Mouse (Mus musculus): ENCODE data around the gene Cpsf3. TPM values are rescaled to one million over a fixed set of nuclear protein-coding genes. Genes with fewer than 3 reads are reported as not detected.
A peak's percentile ranks its signal among the peaks of the same experiment; 100 is the strongest.

Gene Cpsf3
- total RNA-seq (2015) = 111 and 130 TPM in 2 replicates
- 68.0 and 82.5 TPM in 2 replicates for total RNA-seq (2017)

DNA sequence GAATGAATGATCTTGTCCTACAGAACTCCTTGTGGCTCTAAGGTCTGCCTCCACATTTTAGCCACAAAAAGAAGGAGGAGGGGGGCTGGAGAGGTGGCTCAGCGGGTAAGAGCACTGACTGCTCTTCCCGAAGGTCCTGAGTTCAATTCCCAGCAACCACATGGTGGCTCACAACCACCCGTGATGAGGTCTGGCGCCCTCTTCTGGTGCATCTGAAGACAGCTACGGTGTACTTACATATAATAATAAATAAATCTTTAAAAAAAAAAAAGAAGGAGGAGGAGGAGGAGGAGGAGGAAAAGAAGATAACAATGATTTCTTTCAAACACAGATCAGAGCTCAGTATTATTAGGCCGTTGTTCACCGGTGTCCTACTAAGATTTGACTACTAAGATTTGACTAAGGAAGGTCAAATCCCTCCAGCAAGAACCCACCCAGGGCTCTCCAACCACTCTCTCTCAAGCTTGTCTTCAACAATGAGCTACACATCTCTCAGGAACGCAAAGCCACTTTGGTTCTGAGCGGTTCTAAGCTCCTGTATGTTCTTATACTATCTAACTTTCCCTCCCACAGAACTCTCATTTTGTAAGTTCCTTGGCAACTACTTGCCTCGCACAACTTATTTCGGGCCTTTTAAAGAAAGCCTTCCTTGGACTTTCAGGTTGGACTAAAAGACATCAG is at the start of gene Cpsf3:
Gene Cpsf3 (plus strand): TSS at position 631 of the 681 bp plus-strand sequence.
- no peak for ATAC-seq (ENCODE audit: poor library complexity, severe bottlenecking)

- ATAC-seq (ENCODE audit: poor library complexity, severe bottlenecking) = no peak
Measured at GRCm38 (mm10) chr12:21241965-21242364, 43.2 kb upstream of the Cpsf3 start.

- ATAC-seq (ENCODE audit: poor library complexity, severe bottlenecking) = no peak
Measured at GRCm38 (mm10) chr12:21244375-21244960, 40.7 kb upstream of the Cpsf3 start.

GRCm38 (mm10) chr12:21247711-21248392 is 37.3 kb upstream of the Cpsf3 start:
- no peak for ATAC-seq (ENCODE audit: poor library complexity, severe bottlenecking)

GRCm38 (mm10) chr12:21260494-21261256 is 24.5 kb upstream of the Cpsf3 start:
- peak; percentile 73 for ATAC-seq (ENCODE audit: poor library complexity, severe bottlenecking)

- ATAC-seq (ENCODE audit: poor library complexity, severe bottlenecking) = no peak
Measured at GRCm38 (mm10) chr12:21261521-21261920, 23.7 kb upstream of the Cpsf3 start.

GRCm38 (mm10) chr12:21263256-21263655 is 21.9 kb upstream of the Cpsf3 start:
- ATAC-seq (ENCODE audit: poor library complexity, severe bottlenecking) = no peak

DNA sequence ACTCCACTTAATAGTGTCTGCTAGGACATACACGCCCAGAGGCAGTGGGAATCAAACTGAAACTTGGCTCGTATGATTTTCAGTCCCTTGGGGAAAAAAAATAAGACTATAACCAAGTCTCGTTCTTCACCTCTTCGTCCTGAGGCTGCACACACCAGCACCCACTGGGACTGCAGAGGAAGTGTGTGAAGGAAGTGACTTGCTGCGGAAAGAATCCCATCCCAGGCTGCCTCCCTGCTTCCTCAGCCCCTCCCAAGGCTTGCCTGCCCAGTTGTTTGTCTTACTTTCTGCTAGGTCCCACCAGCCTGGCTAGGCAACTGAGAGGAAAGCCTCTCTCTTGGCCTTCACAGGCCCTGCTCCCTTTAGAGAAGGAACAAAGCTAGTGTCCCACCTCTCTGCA is 20.9 kb upstream of the Cpsf3 start:
- no peak for ATAC-seq (ENCODE audit: poor library complexity, severe bottlenecking)

DNA sequence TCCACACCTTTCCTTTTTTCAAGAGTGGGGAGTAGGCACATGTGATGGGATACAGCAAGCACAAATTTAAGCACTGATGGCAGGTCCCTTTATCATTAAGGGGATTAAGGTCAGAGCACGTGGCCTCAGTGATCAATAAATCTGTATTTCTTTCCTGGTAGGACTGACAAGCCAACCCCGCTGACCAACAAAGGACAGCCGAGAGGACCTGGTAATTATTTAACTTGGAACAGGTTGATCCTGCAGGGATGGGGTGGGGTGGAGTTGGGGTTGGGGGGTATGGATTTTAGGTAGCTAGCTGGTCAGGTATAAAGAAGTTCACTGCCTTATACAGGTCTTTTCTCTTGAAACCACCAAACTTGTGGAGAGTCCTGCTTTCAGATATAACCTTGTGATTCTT is 20.2 kb upstream of the Cpsf3 start:
- no peak for ATAC-seq (ENCODE audit: poor library complexity, severe bottlenecking)

GRCm38 (mm10) chr12:21265501-21265900 is 19.7 kb upstream of the Cpsf3 start:
- no peak for ATAC-seq (ENCODE audit: poor library complexity, severe bottlenecking)

- peak; percentile 64; the same call in 1 of the 2 replicates for ATAC-seq (ENCODE audit: poor library complexity, severe bottlenecking)
Measured at GRCm38 (mm10) chr12:21265946-21266783, 19.0 kb upstream of the Cpsf3 start.

- no peak for ATAC-seq (ENCODE audit: poor library complexity, severe bottlenecking)
Measured at GRCm38 (mm10) chr12:21266784-21267098, 18.4 kb upstream of the Cpsf3 start.

DNA sequence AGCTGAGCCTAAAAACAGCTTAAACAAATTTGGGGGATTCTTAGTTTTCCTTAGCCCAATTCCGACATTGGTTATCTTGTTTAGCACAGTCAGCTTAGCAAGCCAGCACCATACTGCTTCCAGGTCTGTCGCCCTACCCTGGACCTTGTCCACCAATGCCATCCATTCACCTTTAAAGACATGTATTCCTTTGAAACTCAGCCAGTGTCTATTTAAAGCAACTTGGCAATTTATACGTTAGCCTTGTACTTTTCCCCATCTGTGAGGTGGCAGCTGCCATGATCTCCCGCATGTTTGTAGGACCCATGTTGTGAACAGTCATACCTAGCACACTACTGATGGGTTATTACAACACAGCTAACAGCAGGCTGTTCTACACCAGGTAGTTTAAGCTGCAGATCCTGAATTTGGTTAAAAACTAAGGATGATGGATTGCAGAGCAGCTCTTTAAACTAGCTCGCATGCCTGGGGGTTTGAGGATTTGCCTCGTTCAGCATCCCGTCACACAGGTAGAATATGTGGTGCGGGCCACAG is 17.0 kb upstream of the Cpsf3 start:
- ATAC-seq (ENCODE audit: poor library complexity, severe bottlenecking) = no peak

DNA sequence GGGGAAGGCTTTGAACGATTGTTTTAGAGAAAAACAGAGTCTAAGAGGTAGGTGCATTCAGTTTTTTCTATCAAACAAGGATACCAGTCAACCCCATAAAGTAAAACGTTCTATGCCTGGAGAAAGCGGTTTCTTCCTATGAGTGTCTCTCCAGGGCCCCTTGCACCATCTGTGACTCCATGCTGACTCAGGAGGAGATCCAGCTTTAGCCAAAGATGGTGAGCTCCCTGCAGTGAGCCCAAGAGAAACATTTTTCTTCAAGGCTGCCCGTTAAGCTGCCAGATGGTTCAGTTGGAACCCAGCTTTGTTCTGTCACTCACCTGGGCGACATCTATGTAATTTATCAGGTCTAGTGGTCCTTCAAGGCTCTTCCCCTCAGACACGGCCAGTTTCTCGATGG is 10.7 kb upstream of the Cpsf3 start:
- ATAC-seq (ENCODE audit: poor library complexity, severe bottlenecking) = no peak

DNA sequence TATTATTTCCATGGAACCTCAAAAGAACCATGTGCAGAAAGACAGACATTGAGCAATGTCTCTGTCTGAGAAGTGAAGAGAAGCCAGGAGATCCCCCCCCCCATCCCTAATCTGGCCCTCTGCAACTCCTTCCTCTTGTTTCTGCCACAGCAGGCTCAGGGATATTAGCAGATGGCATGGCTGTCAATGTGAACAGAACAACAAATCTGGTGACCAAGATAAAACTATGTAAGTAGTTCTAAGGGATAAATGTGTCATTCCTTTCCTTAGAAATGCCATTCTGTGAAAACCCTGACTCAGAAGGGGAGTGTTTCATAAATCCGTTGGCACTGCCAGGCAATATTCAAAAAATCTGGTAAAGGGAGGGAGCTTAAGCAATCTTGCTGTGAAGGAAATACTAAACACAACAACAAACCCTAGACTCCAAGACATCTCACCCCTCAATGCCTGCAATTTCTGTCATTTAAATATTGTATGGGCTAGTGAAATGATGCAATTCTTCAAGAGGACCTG is 7.8 kb upstream of the Cpsf3 start:
- ATAC-seq (ENCODE audit: poor library complexity, severe bottlenecking) = no peak

DNA sequence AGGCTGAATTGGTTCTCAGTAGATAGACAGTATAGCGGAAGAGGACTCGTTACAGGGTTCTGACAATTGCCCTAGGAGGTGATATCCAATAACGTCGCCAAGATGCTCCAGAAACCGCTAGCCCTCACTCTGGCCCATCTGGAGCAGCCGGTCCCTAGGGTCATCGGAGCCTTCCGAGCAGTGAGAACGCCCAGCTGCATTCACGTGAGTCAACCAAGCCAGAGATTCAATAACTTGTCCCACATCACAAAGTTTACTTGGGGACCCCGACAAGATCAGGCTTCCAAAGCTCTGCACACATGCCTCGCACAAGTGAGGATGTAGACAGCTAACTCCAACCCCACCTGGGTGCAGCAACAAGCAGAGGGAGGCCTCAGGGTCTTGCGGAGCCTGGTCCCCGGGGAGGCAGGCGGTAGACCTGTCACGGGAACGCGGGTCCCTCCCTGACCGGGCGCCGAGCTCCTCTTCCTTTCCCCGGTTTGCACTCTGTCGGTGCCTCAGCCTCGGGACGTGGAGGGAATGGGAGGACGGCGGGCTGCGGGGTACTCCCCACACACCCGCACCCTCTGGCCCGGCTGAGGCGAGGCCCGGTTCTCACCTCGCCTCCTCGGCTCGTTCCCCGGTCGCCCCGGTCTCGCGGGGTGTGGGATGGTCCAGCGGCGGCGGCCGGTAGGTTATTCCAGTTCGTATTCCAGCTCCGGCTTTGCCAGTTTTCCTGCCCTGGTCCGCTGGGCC is 484 bp downstream of the Cpsf3 start:
- peak; percentile 1; the same call in 1 of the 2 replicates for ATAC-seq (ENCODE audit: poor library complexity, severe bottlenecking)

DNA sequence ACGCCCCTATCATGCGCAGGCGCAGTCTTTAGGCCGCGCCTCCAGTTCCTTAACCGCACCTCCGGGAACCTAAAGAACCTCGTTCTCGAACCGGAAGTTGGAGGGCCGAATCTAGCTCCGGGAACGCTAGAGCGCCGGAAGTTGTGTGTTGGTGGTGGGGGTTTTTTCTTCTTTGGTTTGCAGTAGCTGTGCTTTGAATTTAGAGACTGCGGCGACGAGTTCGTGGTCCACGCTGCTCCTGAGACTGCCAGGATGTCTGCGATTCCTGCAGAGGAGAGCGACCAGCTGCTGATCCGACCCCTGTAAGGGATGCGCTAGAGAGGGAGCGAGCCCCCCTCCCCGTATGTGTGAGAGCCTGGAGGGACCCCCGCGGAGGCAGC is 1.0 kb downstream of the Cpsf3 start, which contains the start of gene Itgb1bp1:
Gene Itgb1bp1 (minus strand): TSS at position 42 of the 380 bp plus-strand sequence.
- peak; percentile 78 for ATAC-seq (ENCODE audit: poor library complexity, severe bottlenecking)

GRCm38 (mm10) chr12:21286712-21287650 is 1.8 kb downstream of the Cpsf3 start:
- peak; percentile 81 for ATAC-seq (ENCODE audit: poor library complexity, severe bottlenecking)

All from megakaryocyte, adult 5-6 weeks (primary cell).